Mouse (Mus musculus) heart, embryonic 14.5 days (tissue): Measurements from ENCODE around the gene Crot. TPM values are rescaled to one million over a fixed set of nuclear protein-coding genes. Genes with fewer than 3 reads are reported as not detected.

Experiments used
- ATAC-seq: fragments of 200-750 bp; cut with Nextera tagmentation; 2 replicates; pipeline ENCODE4 v1.8.0; 2017; ENCODE audit warnings: low read depth, moderate TSS enrichment; ENCODE audit not compliant: insufficient number of reproducible peaks, insufficient read depth, low FRiP score
- H3K27ac ChIP-seq, 2 experiments: fragments of 200-500 bp in 1 of 2; fragments of 300-500 bp in 1 of 2; sonication (generic) in 1 of 2; replicated peaks in 1 of 2; 2 replicates each; pipeline ENCODE4 v1.5.1; 2012 to 2014; ENCODE audit warnings: low read depth in 2 of 2, low read length in 2 of 2, control low read depth in 1 of 2, mild to moderate bottlenecking in 1 of 2, mixed read lengths in 1 of 2; ENCODE audit not compliant: control insufficient read depth in 1 of 2, insufficient read depth in 1 of 2
- H3K27me3 ChIP-seq: fragments of 300-500 bp; sonication (generic); 2 replicates; pipeline ENCODE4 v1.6.1; 2014; ENCODE audit warnings: mild to moderate bottlenecking, low read length, control low read depth; ENCODE audit not compliant: control insufficient read depth, insufficient read depth
- H3K36me3 ChIP-seq: fragments of 300-500 bp; sonication (generic); 2 replicates; pipeline ENCODE4 v1.6.1; 2014; ENCODE audit warnings: mild to moderate bottlenecking, control low read depth, low read length, mixed read lengths; ENCODE audit not compliant: control insufficient read depth, insufficient read depth
- H3K4me1 ChIP-seq, 2 experiments: fragments of 200-500 bp in 1 of 2; fragments of 300-500 bp in 1 of 2; sonication (generic) in 1 of 2; 2 replicates each; pipeline ENCODE4 v1.6.1; 2012 to 2014; ENCODE audit warnings: low read length in 2 of 2, control low read depth in 1 of 2, mixed read lengths in 1 of 2; ENCODE audit not compliant: control insufficient read depth in 2 of 2, insufficient read depth in 2 of 2
- H3K4me2 ChIP-seq: fragments of 300-500 bp; sonication (generic); 2 replicates; pipeline ENCODE4 v1.6.1; 2014; ENCODE audit warnings: mild to moderate bottlenecking, low read length
- H3K4me3 ChIP-seq, 2 experiments: fragments of 200-500 bp in 1 of 2; fragments of 300-500 bp in 1 of 2; sonication (generic) in 1 of 2; 2 replicates each; pipeline ENCODE4 v1.5.1; 2012 to 2014; ENCODE audit warnings: low read length in 2 of 2, mild to moderate bottlenecking in 2 of 2, control low read depth in 1 of 2, low read depth in 1 of 2, moderate library complexity in 1 of 2; ENCODE audit not compliant: control insufficient read depth in 1 of 2, insufficient read depth in 1 of 2
- H3K9ac ChIP-seq: fragments of 300-500 bp; sonication (generic); 2 replicates; pipeline ENCODE4 v1.6.1; 2014; ENCODE audit warnings: mild to moderate bottlenecking, low read length
- H3K9me3 ChIP-seq: fragments of 300-500 bp; sonication (generic); 2 replicates; pipeline ENCODE4 v1.6.1; 2016; ENCODE audit warnings: low read length, control low read depth; ENCODE audit not compliant: control insufficient read depth
- WGBS: fragments of 180-500 bp; shearing (Covaris S2); extraction: QIAGEN DNeasy Blood & Tissue Kit; methylation state at CpG from one replicate; pipeline ENCODE4 v1.1.7; 2014; 5-methylcytosine and 5-hydroxymethylcytosine counted together
- polyA plus RNA-seq: library from polyadenylated mRNA; unstranded; fragments of >200 nt; fragmentation: Nextera tagmentation; extraction: Ambion mirVana; gene quantifications from 2 replicates; pipeline ENCODE4 v1.2.1, GENCODE M21; 2014

Gene Crot
- polyA plus RNA-seq, 1 experiment from 2014 or later: 41.3 TPM

DNA sequence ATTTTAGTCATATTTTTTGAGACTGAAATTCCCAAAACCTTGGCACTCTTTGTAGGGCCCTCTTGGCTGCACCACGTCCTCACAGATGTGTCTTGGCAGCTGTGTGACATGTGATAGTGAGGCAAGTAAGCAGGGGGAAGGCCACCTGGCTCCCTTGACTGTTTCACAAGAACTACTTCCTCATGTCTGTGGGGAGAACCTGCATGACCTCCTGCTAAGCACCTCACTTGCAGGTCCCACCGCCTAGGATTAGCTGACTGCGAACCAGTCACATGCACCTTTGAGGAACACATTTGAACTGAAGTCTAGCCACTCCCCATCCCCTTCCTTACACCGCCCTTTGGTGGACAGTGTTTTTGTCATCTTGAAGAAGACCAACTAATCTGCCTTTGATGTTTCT is 40.2 kb upstream of the Crot start:
- Histone ChIP-seq H3K27ac (no peak overlapping the region), H3K4me2 (no peak overlapping the region), H3K9ac (no peak overlapping the region), H3K36me3 (no peaks in the 10 kb centered on the region), H3K9me3 (no peaks in the 10 kb centered on the region), H3K4me3 (no peak overlapping the region), H3K4me1 (peaks cover 0 to 2% of the 10 kb centered on the region in 2 experiments; a peak in 1 of 4 replicates), H3K27me3 (no peaks in the 10 kb centered on the region)
- no peak for ATAC-seq
- WGBS: 67% methylated on average over 4 of the region's 4 CpGs

DNA sequence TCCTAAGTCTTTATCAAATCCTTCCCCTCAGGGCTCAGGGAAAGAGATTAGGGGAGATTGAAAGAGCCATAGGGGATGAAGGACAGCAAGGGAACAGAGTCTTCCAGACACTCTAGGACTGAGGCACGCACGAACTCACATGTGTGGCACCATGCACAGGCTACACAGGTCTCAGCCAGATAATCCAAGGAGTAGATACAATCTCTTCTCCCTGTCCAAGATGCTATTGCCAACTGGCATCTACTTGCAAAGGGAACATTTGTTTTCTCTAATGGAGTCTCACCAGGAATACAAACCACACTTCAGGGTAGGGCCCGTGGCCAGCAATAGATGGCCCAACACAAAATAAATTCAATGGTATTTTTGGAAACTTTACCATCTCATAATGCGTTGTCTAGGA is 38.3 kb upstream of the Crot start:
- ATAC-seq: no peak
- Histone ChIP-seq H3K9me3 (no peaks in the 10 kb centered on the region), H3K4me2 (no peak overlapping the region), H3K4me1 (peaks cover 0 to 2% of the 10 kb centered on the region in 2 experiments; a peak in 1 of 4 replicates), H3K36me3 (no peaks in the 10 kb centered on the region), H3K27ac (no peak overlapping the region), H3K9ac (no peak overlapping the region), H3K27me3 (no peaks in the 10 kb centered on the region), H3K4me3 (no peak overlapping the region)
- 76% methylated on average over 4 of the region's 4 CpGs for WGBS

DNA sequence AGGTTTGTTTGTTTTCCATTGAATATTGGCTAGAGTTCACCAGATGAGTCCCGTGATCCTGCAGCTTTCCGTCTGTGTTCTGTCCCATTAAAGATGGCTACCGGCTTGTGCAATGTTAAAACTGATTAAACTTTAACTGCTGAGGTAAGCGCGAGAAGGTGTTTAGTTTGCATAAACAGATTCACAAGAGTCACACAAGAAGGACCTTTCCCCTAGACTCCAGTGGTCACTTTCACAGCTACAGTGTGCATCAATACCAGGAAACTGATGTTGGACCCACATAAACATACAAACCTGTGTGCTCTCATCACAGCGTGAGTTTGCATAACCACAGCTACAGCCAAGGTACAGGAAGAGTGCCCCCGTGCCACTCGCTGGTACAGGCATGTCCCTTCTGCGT is 37.4 kb upstream of the Crot start:
- Histone ChIP-seq H3K4me3 (no peak overlapping the region), H3K4me1 (no peaks in the 10 kb centered on the region), H3K27ac (no peak overlapping the region), H3K4me2 (no peak overlapping the region), H3K9ac (no peak overlapping the region), H3K27me3 (no peaks in the 10 kb centered on the region), H3K9me3 (no peaks in the 10 kb centered on the region), H3K36me3 (no peaks in the 10 kb centered on the region)
- 85% methylated on average over 9 of the region's 9 CpGs for WGBS
- no peak for ATAC-seq

- Histone ChIP-seq H3K4me3 (no peak overlapping the region), H3K27ac (no peak overlapping the region), H3K9ac (no peak overlapping the region), H3K4me2 (no peak overlapping the region), H3K27me3 (no peaks in the 10 kb centered on the region), H3K9me3 (no peaks in the 10 kb centered on the region), H3K36me3 (no peaks in the 10 kb centered on the region), H3K4me1 (no peaks in the 10 kb centered on the region)
- 84% methylated on average over 5 of the region's 5 CpGs for WGBS
- ATAC-seq: no peak
These were observed 36.7 kb upstream of the Crot start for GRCm38 (mm10) chr5:9033843-9034242.

DNA sequence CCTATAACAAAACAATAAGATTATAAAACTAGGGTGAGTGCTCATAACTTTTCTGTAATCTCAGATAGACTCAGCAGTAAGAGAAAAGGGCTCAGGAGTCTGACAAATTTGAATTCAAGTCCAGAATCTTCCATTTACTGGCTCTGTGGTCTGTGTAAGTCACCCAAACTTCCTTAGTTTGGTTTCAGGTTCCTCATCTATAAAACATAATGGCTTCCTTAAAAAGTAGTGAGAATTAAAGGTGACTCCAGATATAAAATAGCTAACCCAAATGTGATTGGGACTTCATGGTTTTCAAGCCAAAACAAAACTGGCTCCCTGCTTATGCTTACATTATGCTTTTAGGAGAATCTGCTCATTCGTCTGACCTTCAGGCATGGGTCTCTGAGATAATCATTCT is 35.5 kb upstream of the Crot start:
- WGBS: 82% methylated on average over 1 of the region's 1 CpGs
- Histone ChIP-seq H3K27ac (no peak overlapping the region), H3K36me3 (no peaks in the 10 kb centered on the region), H3K27me3 (no peaks in the 10 kb centered on the region), H3K4me1 (no peaks in the 10 kb centered on the region), H3K9ac (no peak overlapping the region), H3K4me3 (no peak overlapping the region), H3K4me2 (no peak overlapping the region), H3K9me3 (no peaks in the 10 kb centered on the region)
- ATAC-seq: no peak

GRCm38 (mm10) chr5:9032101-9032590 is 35.0 kb upstream of the Crot start:
- Histone ChIP-seq H3K4me1 (no peaks in the 10 kb centered on the region), H3K27ac (no peak overlapping the region), H3K9ac (no peak overlapping the region), H3K27me3 (no peaks in the 10 kb centered on the region), H3K36me3 (no peaks in the 10 kb centered on the region), H3K4me3 (no peak overlapping the region), H3K9me3 (no peaks in the 10 kb centered on the region), H3K4me2 (no peak overlapping the region)
- ATAC-seq: no peak
- WGBS: 82% methylated on average over 8 of the region's 8 CpGs

DNA sequence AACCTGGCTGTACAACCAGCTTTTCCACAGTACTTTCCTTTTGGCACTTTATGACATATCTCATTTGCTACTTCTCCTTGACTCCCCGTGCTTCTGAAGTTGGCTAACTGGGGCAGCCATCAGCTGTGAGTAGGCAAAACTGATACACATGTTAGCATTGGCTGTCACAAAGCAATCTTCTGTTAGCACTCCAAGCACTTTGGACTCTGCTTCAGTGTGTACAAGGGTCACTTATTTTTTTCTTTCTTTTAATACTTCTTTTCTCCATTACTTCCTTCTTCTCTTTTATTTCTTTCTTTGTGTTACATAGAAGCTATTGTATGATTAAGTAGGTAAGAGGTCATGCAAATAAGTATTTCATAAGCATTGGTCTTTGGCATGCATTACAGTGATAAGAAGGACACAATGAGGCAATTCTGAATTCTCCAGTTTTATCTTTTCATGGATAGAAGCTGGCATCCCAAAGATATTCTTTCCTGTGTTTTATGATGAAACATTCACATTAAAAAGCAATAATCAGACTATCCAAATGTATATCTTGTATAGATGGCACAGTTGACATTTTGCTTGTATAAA is 31.2 kb upstream of the Crot start:
- WGBS: 48% methylated on average over 1 of the region's 1 CpGs

GRCm38 (mm10) chr5:9015352-9015751 is 18.2 kb upstream of the Crot start:
- no peaks in the 10 kb centered on the region for H3K36me3 ChIP-seq
- ATAC-seq: no peak
- no peak overlapping the region for H3K4me3 ChIP-seq
- H3K27me3 ChIP-seq: no peaks in the 10 kb centered on the region
- no peaks in the 10 kb centered on the region for H3K9me3 ChIP-seq
- no peak overlapping the region for H3K4me2 ChIP-seq
- no peaks in the 10 kb centered on the region for H3K4me1 ChIP-seq
- no peak overlapping the region for H3K9ac ChIP-seq
- 45% methylated on average over 3 of the region's 3 CpGs for WGBS
- no peak overlapping the region for H3K27ac ChIP-seq

More for the DNA sequence above, 31.2 kb upstream of the Crot start:
- no peaks in the 10 kb centered on the region for H3K9me3 ChIP-seq
- H3K4me1 ChIP-seq: no peaks in the 10 kb centered on the region
- ATAC-seq: no peak
- H3K4me2 ChIP-seq: no peak overlapping the region
- H3K27me3 ChIP-seq: no peaks in the 10 kb centered on the region
- H3K27ac ChIP-seq: no peak overlapping the region
- H3K9ac ChIP-seq: no peak overlapping the region
- H3K36me3 ChIP-seq: no peaks in the 10 kb centered on the region
- H3K4me3 ChIP-seq: no peak overlapping the region
